Mouse (Mus musculus) hindbrain, embryonic 13.5 days (tissue): Measurements from ENCODE around the gene Ccnb2. TPM values are rescaled to one million over a fixed set of nuclear protein-coding genes. Genes with fewer than 3 reads are reported as not detected.
A peak's percentile ranks its signal among the peaks of the same experiment; 100 is the strongest.

Experiments
- ATAC-seq: fragments of 200-750 bp; cut with Nextera tagmentation; 2 replicates; pipeline ENCODE4 v1.8.0; 2017; ENCODE audit warnings: moderate TSS enrichment; ENCODE audit not compliant: low FRiP score
- H3K27ac ChIP-seq: fragments of 300-500 bp; sonication (generic); 2 replicates; pipeline ENCODE4 v1.5.1; 2015; ENCODE audit warnings: inconsistent platforms, mild to moderate bottlenecking, moderate library complexity
- H3K27me3 ChIP-seq: fragments of 300-500 bp; sonication (generic); 2 replicates; pipeline ENCODE4 v1.6.1; 2015; ENCODE audit warnings: mild to moderate bottlenecking, inconsistent platforms
- H3K36me3 ChIP-seq: fragments of 300-500 bp; sonication (generic); 2 replicates; pipeline ENCODE4 v1.6.1; 2015; ENCODE audit warnings: mild to moderate bottlenecking, inconsistent platforms
- H3K4me1 ChIP-seq: fragments of 300-500 bp; sonication (generic); replicated peaks from 2 replicates; pipeline ENCODE4 v1.6.1; 2015; ENCODE audit warnings: inconsistent platforms
- H3K4me2 ChIP-seq: fragments of 300-500 bp; sonication (generic); 2 replicates; pipeline ENCODE4 v1.6.1; 2015; ENCODE audit warnings: inconsistent platforms, mild to moderate bottlenecking, moderate library complexity
- H3K4me3 ChIP-seq: fragments of 300-500 bp; sonication (generic); 2 replicates; pipeline ENCODE4 v1.5.1; 2015; ENCODE audit warnings: mild to moderate bottlenecking, inconsistent platforms
- H3K9ac ChIP-seq: fragments of 300-500 bp; sonication (generic); 2 replicates; pipeline ENCODE4 v1.6.1; 2015; ENCODE audit warnings: mild to moderate bottlenecking, inconsistent platforms
- H3K9me3 ChIP-seq: fragments of 300-500 bp; sonication (generic); 2 replicates; pipeline ENCODE4 v1.6.1; 2016; ENCODE audit warnings: inconsistent platforms
- WGBS: fragments of 180-500 bp; shearing (Covaris S2); methylation state at CpG from one replicate; pipeline ENCODE4 v1.1.7; 2015; 5-methylcytosine and 5-hydroxymethylcytosine counted together
- microRNA-seq: library from miRNA; unstranded; fragments of <30 nt; microRNA quantifications from one replicate; pipeline ENCODE4, GENCODE M21; 2016
- polyA plus RNA-seq: library from polyadenylated mRNA; unstranded; fragments of >200 nt; fragmentation: Nextera tagmentation; extraction: Ambion mirVana; gene quantifications from 2 replicates; pipeline ENCODE4 v1.2.1, GENCODE M21; 2015

The Ccnb2 gene
- polyA plus RNA-seq, 1 experiment from 2014 or later: 46.7 TPM

DNA sequence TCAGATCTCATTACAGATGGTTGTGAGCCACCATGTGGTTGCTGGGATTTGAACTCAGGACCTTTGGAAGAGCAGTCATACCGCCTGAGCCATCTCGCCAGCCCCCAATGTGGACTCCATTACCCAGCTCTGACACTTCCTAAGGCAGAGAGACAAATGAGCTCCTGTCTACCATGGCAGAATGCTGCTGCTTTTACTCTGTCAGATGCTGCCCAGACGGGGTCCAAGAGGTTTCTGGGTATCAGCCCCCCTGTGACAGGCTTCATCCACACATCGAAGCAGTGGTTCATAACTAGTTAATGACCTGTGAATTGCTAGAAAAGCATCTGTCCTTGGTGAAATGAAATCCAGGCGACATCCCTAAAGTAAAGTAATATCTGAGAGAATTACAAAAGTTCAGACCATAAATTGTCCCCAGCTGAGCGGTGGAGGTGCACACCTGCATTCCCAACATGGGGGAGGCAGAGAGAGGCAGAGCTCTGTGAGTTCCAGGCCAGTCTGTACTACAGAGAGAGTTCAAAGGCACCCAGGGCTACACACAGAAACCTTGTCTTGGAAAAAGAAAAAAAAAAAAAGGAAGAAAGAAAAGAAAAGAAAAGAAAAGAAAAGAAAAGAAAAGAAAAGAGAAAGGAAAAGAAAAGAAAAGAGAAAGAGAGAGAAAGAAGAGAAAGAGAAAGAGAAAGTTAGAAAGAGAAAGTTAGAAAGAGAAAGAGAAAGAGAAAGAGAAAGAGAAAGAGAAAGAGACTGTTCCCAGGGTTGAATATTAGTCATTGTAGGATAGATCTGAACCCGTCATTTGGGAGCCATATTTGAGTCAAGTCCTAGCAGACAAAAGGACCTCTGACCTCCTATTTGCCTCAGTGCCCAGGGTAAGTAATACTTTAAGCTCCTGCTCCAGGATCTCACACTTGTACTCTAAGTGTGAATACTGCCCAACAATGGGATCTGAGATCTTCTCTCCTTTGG, 41.6 kb downstream of the Ccnb2 start:
- Histone ChIP-seq H3K9ac (no peak overlapping the region), H3K27ac (no peak overlapping the region), H3K36me3 (peaks cover 25% of the 10 kb centered on the region), H3K4me2 (no peak overlapping the region), H3K9me3 (no peaks in the 10 kb centered on the region), H3K4me1 (no peaks in the 10 kb centered on the region), H3K4me3 (no peak overlapping the region), H3K27me3 (no peaks in the 10 kb centered on the region)
- ATAC-seq: no peak
- 87% methylated on average over 7 of the region's 7 CpGs for WGBS

DNA sequence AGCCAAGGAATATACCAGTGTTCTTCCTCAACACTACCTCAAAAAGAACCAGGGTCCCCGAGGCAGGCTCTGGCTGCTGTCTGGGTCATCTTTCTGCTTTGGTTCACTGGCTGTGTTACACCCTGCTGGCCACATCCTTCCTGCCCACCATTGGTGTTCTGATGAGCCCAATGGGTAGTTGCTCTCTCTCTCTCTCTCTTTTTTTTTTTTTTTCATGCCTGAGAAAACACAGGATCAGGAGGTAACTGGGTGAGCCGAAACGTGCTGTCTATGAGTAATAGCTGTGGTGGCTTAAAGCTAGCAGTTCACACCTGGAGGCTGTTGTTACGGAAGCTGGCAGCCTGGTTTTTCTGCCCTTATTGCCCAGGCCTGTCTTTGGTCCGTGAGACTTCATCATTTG, 49.7 kb downstream of the Ccnb2 start:
- Histone ChIP-seq H3K36me3 (peaks cover 29% of the 10 kb centered on the region), H3K4me1 (no peaks in the 10 kb centered on the region), H3K27me3 (no peaks in the 10 kb centered on the region), H3K27ac (no peak overlapping the region), H3K9ac (no peak overlapping the region), H3K9me3 (no peaks in the 10 kb centered on the region), H3K4me3 (no peak overlapping the region), H3K4me2 (no peak overlapping the region)
- no peak for ATAC-seq
- WGBS: 80% methylated on average over 5 of the region's 5 CpGs

DNA sequence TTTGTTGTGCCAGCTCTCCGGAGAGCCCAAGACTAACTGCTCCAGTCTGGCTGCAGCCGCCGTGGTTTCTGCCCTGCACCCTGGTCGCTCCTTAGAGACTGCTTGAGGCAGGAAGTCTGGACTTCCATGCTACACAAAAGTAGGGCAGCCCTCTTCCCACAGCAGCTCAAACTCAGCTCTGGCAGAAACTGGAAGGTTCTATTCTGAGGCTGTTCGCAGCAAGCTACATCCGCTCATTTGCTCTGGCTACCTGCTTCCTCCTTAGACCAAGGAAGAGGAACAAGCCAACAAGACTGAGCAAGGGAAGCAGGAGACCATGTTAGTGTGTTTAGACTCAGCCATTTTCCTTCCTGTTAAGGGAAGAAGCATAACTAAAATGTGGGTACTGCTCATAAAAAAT, 54.4 kb downstream of the Ccnb2 start:
- H3K4me3 ChIP-seq: no peak overlapping the region
- H3K27ac ChIP-seq: no peak overlapping the region
- H3K36me3 ChIP-seq: peaks cover 40% of the 10 kb centered on the region
- H3K4me1 ChIP-seq: no peaks in the 10 kb centered on the region
- no peak overlapping the region for H3K4me2 ChIP-seq
- WGBS: 95% methylated on average over 6 of the region's 6 CpGs
- ATAC-seq: no peak
- H3K9me3 ChIP-seq: no peaks in the 10 kb centered on the region
- no peak overlapping the region for H3K9ac ChIP-seq
- no peaks in the 10 kb centered on the region for H3K27me3 ChIP-seq

DNA sequence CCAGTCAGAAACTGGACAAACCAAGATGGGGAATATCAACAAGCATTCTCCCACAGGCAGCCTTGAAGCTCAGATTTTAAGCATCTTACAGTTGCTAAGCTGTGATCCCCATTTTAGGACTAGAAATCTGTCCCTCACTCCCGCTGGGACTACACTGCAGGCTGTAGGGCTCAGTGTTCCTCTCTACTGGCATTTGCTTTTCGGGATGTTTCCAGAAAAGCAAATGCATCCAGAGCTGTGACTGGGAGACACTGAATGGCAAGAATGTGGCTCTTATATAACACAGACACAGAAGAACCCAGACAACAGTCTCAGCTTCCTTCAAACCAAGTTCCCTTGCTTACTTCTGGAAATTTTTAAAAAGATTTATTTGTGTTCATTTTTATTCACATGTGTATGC, 55.4 kb downstream of the Ccnb2 start:
- Histone ChIP-seq H3K27ac (no peak overlapping the region), H3K36me3 (peaks cover 40% of the 10 kb centered on the region), H3K4me2 (no peak overlapping the region), H3K4me3 (no peak overlapping the region), H3K4me1 (no peaks in the 10 kb centered on the region), H3K27me3 (no peaks in the 10 kb centered on the region), H3K9me3 (no peaks in the 10 kb centered on the region), H3K9ac (no peak overlapping the region)
- no peak for ATAC-seq
- 89% methylated on average over 2 of the region's 2 CpGs for WGBS

DNA sequence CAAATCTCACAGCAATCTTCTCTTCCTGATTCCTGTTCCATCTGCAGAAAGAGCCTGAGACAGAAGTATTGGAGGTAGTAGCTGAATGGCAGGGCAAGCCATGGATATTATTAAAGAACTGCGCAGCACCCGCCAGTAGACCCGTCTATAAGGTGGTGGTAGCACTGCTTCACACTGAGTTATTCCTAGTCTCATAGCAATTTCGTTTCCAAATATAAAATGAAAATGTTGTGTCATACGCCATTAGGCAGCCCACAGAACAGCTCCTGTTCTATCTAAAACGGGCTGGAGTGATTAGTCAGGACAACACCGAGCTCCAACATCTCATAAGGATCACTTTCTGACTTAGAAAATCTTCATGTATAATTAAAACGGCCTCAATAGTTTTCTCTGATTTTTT, 56.6 kb downstream of the Ccnb2 start:
- H3K36me3 ChIP-seq: peaks cover 33% of the 10 kb centered on the region

DNA sequence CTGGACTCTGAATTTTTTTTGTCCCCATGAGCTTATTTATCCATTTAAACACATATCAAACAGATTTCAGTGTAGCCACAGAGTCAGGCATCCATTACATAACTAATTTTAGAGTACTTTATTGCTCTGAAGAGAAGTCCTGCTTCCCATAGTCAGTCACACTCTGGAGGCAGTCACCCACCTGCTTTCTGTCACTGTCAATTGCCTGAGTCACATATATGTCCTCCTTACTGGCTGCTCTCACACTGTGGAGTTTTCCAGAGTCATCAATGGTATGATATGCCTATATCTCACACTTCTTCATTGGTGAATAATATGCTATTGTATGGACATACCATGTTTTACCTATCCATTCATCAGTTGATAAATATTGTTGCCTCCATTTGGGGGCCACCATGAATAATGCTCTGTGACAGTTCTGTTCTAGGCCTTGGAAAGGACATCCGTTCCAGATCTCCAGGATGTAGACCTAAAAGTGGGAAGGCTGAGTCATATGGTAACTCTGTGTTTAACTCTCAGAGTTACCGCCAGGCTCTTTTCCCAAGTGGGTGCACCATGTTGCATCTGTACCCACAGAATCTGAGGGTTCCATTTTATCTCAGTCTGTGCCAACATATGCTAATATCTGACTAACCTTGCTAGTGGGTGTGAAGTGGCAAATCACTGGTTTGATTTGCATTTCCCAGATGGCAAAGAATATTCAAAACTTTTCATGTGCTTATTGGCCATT, 61.8 kb downstream of the Ccnb2 start:
- H3K36me3 ChIP-seq: peaks cover 25% of the 10 kb centered on the region
- no peaks in the 10 kb centered on the region for H3K4me1 ChIP-seq
- H3K9me3 ChIP-seq: no peaks in the 10 kb centered on the region
- 97% methylated on average over 2 of the region's 2 CpGs for WGBS
- no peak overlapping the region for H3K4me2 ChIP-seq
- H3K9ac ChIP-seq: no peak overlapping the region
- no peak overlapping the region for H3K4me3 ChIP-seq
- no peaks in the 10 kb centered on the region for H3K27me3 ChIP-seq
- no peak overlapping the region for H3K27ac ChIP-seq
- no peak for ATAC-seq

More for the DNA sequence above, 56.6 kb downstream of the Ccnb2 start:
- Histone ChIP-seq H3K4me3 (no peak overlapping the region), H3K27me3 (no peaks in the 10 kb centered on the region), H3K4me1 (no peaks in the 10 kb centered on the region), H3K9ac (no peak overlapping the region), H3K4me2 (no peak overlapping the region), H3K27ac (no peak overlapping the region), H3K9me3 (no peaks in the 10 kb centered on the region)
- WGBS: 97% methylated on average over 8 of the region's 8 CpGs
- ATAC-seq: no peak

Small RNA genes lying within 50 kb of the gene (microRNA-seq; reads per million reads assigned to microRNA genes)
- gene Mir5626: 5.4 reads per million, percentile 16 among the genes with 10 or more reads in this experiment

Other genes starting within 250 kb of the Ccnb2 start
- gene Myo1e, start 214.2 kb downstream of the Ccnb2 start, polyA plus RNA-seq: 8.3 and 9.2 TPM in 2 replicates
- gene Rnf111, start 82.2 kb upstream of the Ccnb2 start, polyA plus RNA-seq: 34.5 and 36.7 TPM in 2 replicates
- gene Sltm, start 121.2 kb upstream of the Ccnb2 start, polyA plus RNA-seq: 69.4 and 71.3 TPM in 2 replicates
- 0.29 and 0.41 TPM in 2 replicates for gene Gm10642, start 234.7 kb upstream of the Ccnb2 start, polyA plus RNA-seq
- gene Mindy2, start 235.6 kb upstream of the Ccnb2 start, polyA plus RNA-seq: 17.4 and 20.4 TPM in 2 replicates